Mouse (Mus musculus) cerebral cortex, adult 2 months (tissue): ENCODE measurements around the gene Pcnx.

Source experiments
- WGBS: fragments of 180-500 bp; shearing (Covaris S2); methylation state at CpG from one replicate; pipeline ENCODE4 v1.1.7; 2018; 5-methylcytosine and 5-hydroxymethylcytosine counted together

Pcnx gene

GRCm38 (mm10) chr12:81859351-81860307, at the start of gene Pcnx:
Pcnx (plus strand) TSS chr12:81860023.
- WGBS, result 1% methylated on average over 61 of the region's 83 CpGs

- 59% methylated on average over 8 of the region's 8 CpGs for WGBS
Measured at GRCm38 (mm10) chr12:81810417-81810816, 49.4 kb upstream of the Pcnx start.

GRCm38 (mm10) chr12:81814742-81815141, 45.1 kb upstream of the Pcnx start:
- WGBS, result 93% methylated on average over 5 of the region's 5 CpGs

GRCm38 (mm10) chr12:81816330-81817125, 43.3 kb upstream of the Pcnx start:
- 32% methylated on average over 10 of the region's 10 CpGs for WGBS

- WGBS, result 56% methylated on average over 6 of the region's 6 CpGs
Measured at GRCm38 (mm10) chr12:81817126-81817505, 42.7 kb upstream of the Pcnx start.

- 55% methylated on average over 4 of the region's 4 CpGs for WGBS
Measured at GRCm38 (mm10) chr12:81820700-81821099, 39.1 kb upstream of the Pcnx start.

- WGBS, result 93% methylated on average over 4 of the region's 4 CpGs
Measured at GRCm38 (mm10) chr12:81822176-81822575, 37.6 kb upstream of the Pcnx start.

GRCm38 (mm10) chr12:81822778-81823480, 36.9 kb upstream of the Pcnx start:
- WGBS, result 82% methylated on average over 4 of the region's 4 CpGs

GRCm38 (mm10) chr12:81828355-81828754, 31.5 kb upstream of the Pcnx start:
- WGBS, result 66% methylated on average over 2 of the region's 2 CpGs

GRCm38 (mm10) chr12:81832039-81832738, 27.6 kb upstream of the Pcnx start:
- WGBS, result 78% methylated on average over 5 of the region's 5 CpGs

GRCm38 (mm10) chr12:81833094-81833493, 26.7 kb upstream of the Pcnx start:
- 91% methylated on average over 2 of the region's 2 CpGs for WGBS

GRCm38 (mm10) chr12:81836162-81836561, 23.7 kb upstream of the Pcnx start:
- 71% methylated on average over 8 of the region's 8 CpGs for WGBS

- 37% methylated on average over 5 of the region's 5 CpGs for WGBS
Measured at GRCm38 (mm10) chr12:81837463-81837862, 22.4 kb upstream of the Pcnx start.

GRCm38 (mm10) chr12:81839663-81840062, 20.2 kb upstream of the Pcnx start:
- 89% methylated on average over 5 of the region's 5 CpGs for WGBS

- WGBS, result 80% methylated on average over 5 of the region's 5 CpGs
Measured at GRCm38 (mm10) chr12:81841046-81841445, 18.8 kb upstream of the Pcnx start.

- WGBS, result 63% methylated on average over 5 of the region's 5 CpGs
Measured at GRCm38 (mm10) chr12:81843501-81843900, 16.3 kb upstream of the Pcnx start.

GRCm38 (mm10) chr12:81844572-81844971, 15.3 kb upstream of the Pcnx start:
- WGBS, result 55% methylated on average over 13 of the region's 13 CpGs

GRCm38 (mm10) chr12:81844981-81845380, 14.8 kb upstream of the Pcnx start:
- 18% methylated on average over 14 of the region's 14 CpGs for WGBS

GRCm38 (mm10) chr12:81849629-81850028, 10.2 kb upstream of the Pcnx start:
- 62% methylated on average over 8 of the region's 8 CpGs for WGBS

GRCm38 (mm10) chr12:81852551-81852950, 7.3 kb upstream of the Pcnx start:
- WGBS, result 76% methylated on average over 2 of the region's 2 CpGs

GRCm38 (mm10) chr12:81852977-81853376, 6.8 kb upstream of the Pcnx start:
- 54% methylated on average over 14 of the region's 14 CpGs for WGBS
